Mouse (Mus musculus) brain, embryonic 14.5 days (tissue): ENCODE data around the gene Eme2. TPM values are rescaled to one million over a fixed set of nuclear protein-coding genes. Genes with fewer than 3 reads are reported as not detected.

ENCODE experiments used
- DNase-seq: peaks from one replicate; pipeline ENCODE4 v3.0.0-alpha.2; 2011; ENCODE audit warnings: low read depth
- CTCF ChIP-seq: fragments of 200-500 bp; IDR thresholded peaks from 2 replicates; pipeline ENCODE4 v1.5.1; 2012; ENCODE audit warnings: inconsistent platforms, mild to moderate bottlenecking, moderate library complexity, borderline replicate concordance; ENCODE audit not compliant: insufficient read depth, insufficient read length; ENCODE audit errors: extremely low read depth
- POLR2A ChIP-seq: fragments of 200-500 bp; IDR thresholded peaks from 2 replicates; pipeline ENCODE4 v1.6.1; 2012; ENCODE audit warnings: mild to moderate bottlenecking, inconsistent platforms, borderline replicate concordance; ENCODE audit not compliant: poor library complexity, insufficient read depth, insufficient read length, severe bottlenecking; ENCODE audit errors: extremely low read depth
- polyA plus RNA-seq: library from polyadenylated mRNA; depleted of rRNA; stranded (reverse); fragments of >200 nt; gene quantifications from 2 replicates; pipeline ENCODE4 v1.2.3, GENCODE M21; 2012

Gene Eme2
- polyA plus RNA-seq, 1 experiment = 41.0 TPM

- no peak for DNase-seq
- no peak for TF ChIP-seq POLR2A
- TF ChIP-seq CTCF = no peak
These were observed 28.4 kb upstream of the Eme2 start for GRCm38 (mm10) chr17:24923246-24923645.

- no peak for DNase-seq
- TF ChIP-seq CTCF = no peak
- TF ChIP-seq POLR2A = no peak
These were observed 19.1 kb upstream of the Eme2 start for GRCm38 (mm10) chr17:24913984-24914383.

- no peak for TF ChIP-seq CTCF
- no peak for TF ChIP-seq POLR2A
- no peak for DNase-seq
These were observed 12.7 kb upstream of the Eme2 start for GRCm38 (mm10) chr17:24907591-24907990.

- TF ChIP-seq CTCF (no peak), POLR2A (no peak)
- no peak for DNase-seq
These were observed 8.9 kb upstream of the Eme2 start for GRCm38 (mm10) chr17:24903767-24904166.

GRCm38 (mm10) chr17:24902671-24903474, 8.0 kb upstream of the Eme2 start:
- peak; percentile 40; the same call in 1 of the 2 replicates for TF ChIP-seq CTCF
- TF ChIP-seq POLR2A = no peak
- DNase-seq = no peak

GRCm38 (mm10) chr17:24902124-24902523, 7.2 kb upstream of the Eme2 start:
- DNase-seq = no peak
- TF ChIP-seq POLR2A = no peak
- TF ChIP-seq CTCF = no peak

GRCm38 (mm10) chr17:24900014-24900413, 5.1 kb upstream of the Eme2 start:
- TF ChIP-seq POLR2A = no peak
- DNase-seq = no peak

GRCm38 (mm10) chr17:24899153-24899552, 4.3 kb upstream of the Eme2 start:
- no peak for TF ChIP-seq CTCF
- no peak for TF ChIP-seq POLR2A
- DNase-seq = no peak

- DNase-seq = no peak
- TF ChIP-seq POLR2A (no peak), CTCF (no peak)
These were observed 3.4 kb upstream of the Eme2 start for GRCm38 (mm10) chr17:24898041-24898854.

- DNase-seq = no peak
- TF ChIP-seq CTCF (no peak), POLR2A (no peak)
These were observed 2.7 kb upstream of the Eme2 start for GRCm38 (mm10) chr17:24897600-24897999.

GRCm38 (mm10) chr17:24896993-24897269, 2.0 kb upstream of the Eme2 start:
- DNase-seq = no peak
- TF ChIP-seq POLR2A (no peak), CTCF (no peak)

- TF ChIP-seq POLR2A = no peak
- TF ChIP-seq CTCF = peak; percentile 13; the same call in 1 of the 2 replicates
- peak; percentile 84 for DNase-seq
These were observed 1.5 kb upstream of the Eme2 start, which contains the start of gene Nme3 for GRCm38 (mm10) chr17:24896241-24896992. Gene Nme3, plus strand, starts transcription at chr17:24896500.
